Comparison of ENCODE assay signal across 18 mouse cellular contexts in genomic region chr2:34289726-34290125, GRCm38 (mm10).
"Had no signal": no experiment of that assay in that cellular context is flagged by ENCODE, and none has a peak within 500 bp of the region (broad histone marks: within the 10 kb centered on the region; RNA-seq: fewer than 3 reads in every experiment).

No protein-coding gene starts in this region.

- H3K27me3 ChIP-seq: limb, embryonic 15.5 days; liver, embryonic 13.5 days; stomach, embryonic 15.5 days had no signal

- H3K4me2 ChIP-seq: limb, embryonic 12.5 days; limb, embryonic 15.5 days; liver, embryonic 13.5 days; lung, embryonic 14.5 days; midbrain, embryonic 11.5 days; stomach, embryonic 15.5 days had no signal

- H3K4me3 ChIP-seq: limb, embryonic 12.5 days; limb, embryonic 15.5 days; liver, embryonic 13.5 days; stomach, embryonic 15.5 days had no signal

- DNase-seq: kidney, adult 18-20 months; kidney, adult 9 months; kidney, postnatal 14 days; kidney, postnatal 4 days; left cerebral cortex, postnatal 4 days; liver, embryonic 13.5 days; lung, embryonic 14.5 days; lung, postnatal 14 days; midbrain, embryonic 14.5 days; retina, postnatal 1 day; right cerebral cortex, postnatal 25 days; spleen, adult 18-20 months; thymus, postnatal 25 days had no signal

- H3K4me1 ChIP-seq: limb, embryonic 15.5 days; liver, embryonic 13.5 days; stomach, embryonic 15.5 days had no signal

- H3K36me3 ChIP-seq: limb, embryonic 12.5 days; limb, embryonic 15.5 days; liver, embryonic 13.5 days; stomach, embryonic 15.5 days had no signal

- H3K9ac ChIP-seq: limb, embryonic 12.5 days; limb, embryonic 15.5 days; liver, embryonic 13.5 days; lung, embryonic 14.5 days; stomach, embryonic 15.5 days had no signal

- ATAC-seq: intestine, embryonic 16.5 days had no signal

- H3K9me3 ChIP-seq: limb, embryonic 12.5 days; limb, embryonic 15.5 days; liver, embryonic 13.5 days; stomach, embryonic 15.5 days had no signal

- H3K27ac ChIP-seq: limb, embryonic 12.5 days; limb, embryonic 15.5 days; liver, embryonic 13.5 days; stomach, embryonic 15.5 days had no signal
